Mouse (Mus musculus): ENCODE data around the gene Atp1b2.

DNA sequence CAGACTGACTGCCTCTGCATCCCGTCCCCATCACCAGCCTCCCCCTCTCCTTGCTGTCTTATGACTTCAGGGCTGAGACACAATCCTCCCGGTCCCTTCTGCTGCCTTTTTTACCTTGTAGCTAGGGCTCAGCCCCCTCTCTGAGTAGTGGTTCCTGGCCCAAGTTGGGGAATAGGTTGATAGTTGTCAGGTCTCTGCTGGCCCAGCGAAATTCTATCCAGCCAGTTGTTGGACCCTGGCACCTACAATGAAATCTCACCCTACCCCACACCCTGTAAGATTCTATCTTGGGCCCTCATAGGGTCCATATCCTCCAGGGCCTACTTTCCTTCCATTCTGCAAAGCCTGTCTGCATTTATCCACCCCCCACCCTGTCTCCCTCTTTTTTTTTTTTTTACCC lies 14.3 kb downstream of the Atp1b2 start:
- TF ChIP-seq GATA1 (IDR thresholded peaks at IDR 0.05; ENCODE audit: low read depth, low read length) (no peak), USF2 (IDR thresholded peaks at IDR 0.05; ENCODE audit: borderline replicate concordance in 1 of 2, insufficient read depth in 1 of 2, low read depth in 1 of 2, low read length in 2 of 2) (no peak), MAX (IDR thresholded peaks at IDR 0.05; ENCODE audit: low read length) (no peak), POLR2A (IDR thresholded peaks at IDR 0.05; ENCODE audit: control insufficient read depth in 1 of 2, insufficient read depth in 1 of 2, low read depth in 1 of 2, low read length in 2 of 2, poor library complexity in 1 of 2) (peak in 1 of 2 experiments; percentile 23; a peak in 2 of 4 replicates)
